Mouse (Mus musculus) heart, embryonic 13.5 days (tissue): ENCODE data around the gene Rabgap1l. TPM values are rescaled to one million over a fixed set of nuclear protein-coding genes. Genes with fewer than 3 reads are reported as not detected.

Experiments
- ATAC-seq: fragments of 200-750 bp; cut with Nextera tagmentation; 2 replicates; pipeline ENCODE4 v1.8.0; 2017; ENCODE audit warnings: moderate TSS enrichment; ENCODE audit not compliant: insufficient number of reproducible peaks, low FRiP score, low TSS enrichment; ENCODE audit errors: extremely low read depth
- H3K27ac ChIP-seq: fragments of 300-500 bp; sonication (generic); replicated peaks from 2 replicates; pipeline ENCODE4 v1.5.1; 2015; ENCODE audit warnings: moderate library complexity, mild to moderate bottlenecking, inconsistent platforms
- H3K27me3 ChIP-seq: fragments of 300-500 bp; sonication (generic); replicated peaks from 2 replicates; pipeline ENCODE4 v1.6.1; 2015; ENCODE audit warnings: mild to moderate bottlenecking, inconsistent platforms
- H3K36me3 ChIP-seq: fragments of 300-500 bp; sonication (generic); 2 replicates; pipeline ENCODE4 v1.6.1; 2015; ENCODE audit warnings: mild to moderate bottlenecking, inconsistent platforms
- H3K4me1 ChIP-seq: fragments of 300-500 bp; sonication (generic); 2 replicates; pipeline ENCODE4 v1.6.1; 2015; ENCODE audit warnings: inconsistent platforms
- H3K4me2 ChIP-seq: fragments of 300-500 bp; sonication (generic); 2 replicates; pipeline ENCODE4 v1.6.1; 2015; ENCODE audit warnings: inconsistent platforms, mild to moderate bottlenecking, moderate library complexity
- H3K4me3 ChIP-seq: fragments of 300-500 bp; sonication (generic); 2 replicates; pipeline ENCODE4 v1.5.1; 2015; ENCODE audit warnings: moderate library complexity, mild to moderate bottlenecking, inconsistent platforms
- H3K9ac ChIP-seq: fragments of 300-500 bp; sonication (generic); 2 replicates; pipeline ENCODE4 v1.6.1; 2015; ENCODE audit warnings: inconsistent platforms, mild to moderate bottlenecking, moderate library complexity
- H3K9me3 ChIP-seq: fragments of 300-500 bp; sonication (generic); 2 replicates; pipeline ENCODE4 v1.6.1; 2016; ENCODE audit warnings: inconsistent platforms
- WGBS: fragments of 180-500 bp; shearing (Covaris S2); methylation state at CpG from one replicate; pipeline ENCODE4 v1.1.7; 2015; ENCODE audit warnings: mixed read lengths; 5-methylcytosine and 5-hydroxymethylcytosine counted together
- polyA plus RNA-seq: library from polyadenylated mRNA; unstranded; fragments of >200 nt; fragmentation: Nextera tagmentation; extraction: Ambion mirVana; gene quantifications from 2 replicates; pipeline ENCODE4 v1.2.1, GENCODE M21; 2015

Gene Rabgap1l
- polyA plus RNA-seq, 1 experiment from 2014 or later, result 63.6 TPM

DNA sequence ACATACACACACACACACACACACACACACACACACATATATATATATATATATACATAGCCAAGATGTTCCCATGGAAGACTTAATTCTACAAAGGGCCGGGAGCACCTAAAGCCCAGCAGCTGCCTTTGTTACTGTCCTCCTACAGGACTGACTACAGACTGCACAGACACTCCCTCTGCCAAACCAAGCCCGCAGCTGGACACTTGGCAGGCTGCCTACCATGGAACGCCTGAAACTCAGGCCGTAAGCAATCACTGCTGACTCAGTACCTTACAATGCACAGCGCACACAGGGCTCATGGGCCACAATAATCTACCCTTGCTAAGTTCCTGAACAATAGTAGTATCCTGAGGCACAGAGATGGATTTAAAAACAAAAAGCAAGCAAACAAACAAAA is 261.6 kb downstream of the Rabgap1l start:
- Histone ChIP-seq H3K4me2 (no peak overlapping the region; the same call in 1 of the 2 replicates), H3K4me1 (peaks cover 24% of the 10 kb centered on the region), H3K27me3 (no peaks in the 10 kb centered on the region), H3K27ac (no peak overlapping the region), H3K4me3 (no peak overlapping the region), H3K36me3 (no peaks in the 10 kb centered on the region), H3K9me3 (no peaks in the 10 kb centered on the region), H3K9ac (no peak overlapping the region)
- 14% methylated on average over 5 of the region's 5 CpGs for WGBS
- ATAC-seq, result peak; percentile 84; the same call in 1 of the 2 replicates

- 36% methylated on average over 3 of the region's 3 CpGs for WGBS
- H3K36me3 ChIP-seq, result no peaks in the 10 kb centered on the region
- H3K9me3 ChIP-seq, result no peaks in the 10 kb centered on the region
- H3K4me1 ChIP-seq, result peaks cover 26% of the 10 kb centered on the region
- no peak overlapping the region for H3K4me3 ChIP-seq
- H3K9ac ChIP-seq, result no peak overlapping the region
- H3K27ac ChIP-seq, result peak overlapping the region; percentile 74
- no peak for ATAC-seq
- H3K4me2 ChIP-seq, result no peak overlapping the region
- H3K27me3 ChIP-seq, result no peaks in the 10 kb centered on the region
These were observed 271.1 kb downstream of the Rabgap1l start for GRCm38 (mm10) chr1:160521918-160522317.

DNA sequence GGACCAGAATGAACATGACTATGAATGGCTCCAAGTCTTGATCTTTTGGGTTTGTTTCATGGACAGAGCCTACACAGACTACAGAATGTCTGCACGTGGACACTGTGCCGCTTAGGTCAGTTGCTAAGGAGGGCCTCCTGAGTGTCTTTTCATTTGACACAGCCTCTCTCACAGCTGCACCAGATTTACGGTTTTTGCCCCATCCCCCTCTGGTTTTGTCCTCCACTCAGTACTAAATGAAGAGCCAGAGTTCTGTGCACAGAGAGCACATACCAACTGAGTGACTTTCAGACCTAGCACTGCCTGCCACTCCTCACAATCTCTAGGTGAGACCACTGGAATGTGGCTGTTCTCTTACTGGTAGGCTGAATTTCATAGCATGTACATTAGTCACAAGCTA is 272.3 kb downstream of the Rabgap1l start:
- Histone ChIP-seq H3K4me1 (peaks cover 26% of the 10 kb centered on the region), H3K9ac (no peak overlapping the region), H3K9me3 (no peaks in the 10 kb centered on the region), H3K4me3 (no peak overlapping the region), H3K27ac (peak overlapping the region; percentile 79), H3K27me3 (no peaks in the 10 kb centered on the region), H3K4me2 (no peak overlapping the region), H3K36me3 (no peaks in the 10 kb centered on the region)
- WGBS, result 40% methylated on average over 3 of the region's 3 CpGs
- ATAC-seq, result peak; percentile 67; the same call in 1 of the 2 replicates

- Histone ChIP-seq H3K4me1 (peaks cover 26% of the 10 kb centered on the region), H3K27ac (peak overlapping the region; percentile 50; the same call in 1 of the 2 replicates), H3K27me3 (no peaks in the 10 kb centered on the region), H3K4me3 (no peak overlapping the region), H3K9me3 (no peaks in the 10 kb centered on the region), H3K9ac (no peak overlapping the region), H3K36me3 (no peaks in the 10 kb centered on the region), H3K4me2 (no peak overlapping the region)
- ATAC-seq, result no peak
- 78% methylated on average over 1 of the region's 1 CpGs for WGBS
These were observed 273.0 kb downstream of the Rabgap1l start for GRCm38 (mm10) chr1:160519896-160520465.

DNA sequence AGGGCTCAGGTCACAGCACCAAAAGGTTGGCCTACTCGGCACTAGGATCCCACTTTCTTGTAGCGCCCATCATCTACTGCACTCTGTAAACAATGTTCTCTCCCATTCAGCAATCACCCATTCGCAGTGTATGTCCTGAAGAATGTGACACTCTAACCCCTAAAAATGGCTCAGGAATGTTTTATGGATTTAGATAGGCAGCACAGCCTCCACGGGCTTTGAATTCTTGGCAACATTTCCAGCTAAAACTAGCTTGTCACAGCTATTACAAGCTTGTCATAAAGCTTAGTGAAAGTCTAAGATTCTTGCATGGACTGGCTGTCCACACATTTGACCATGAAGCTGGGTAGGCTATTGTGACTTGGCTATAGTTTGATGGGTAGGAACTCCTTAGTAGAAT is 274.5 kb downstream of the Rabgap1l start:
- peak overlapping the region; percentile 18 for H3K4me2 ChIP-seq
- H3K27me3 ChIP-seq, result no peaks in the 10 kb centered on the region
- no peak overlapping the region for H3K9ac ChIP-seq
- 29% methylated on average over 4 of the region's 4 CpGs for WGBS
- peaks cover 26% of the 10 kb centered on the region for H3K4me1 ChIP-seq
- ATAC-seq, result 0 out of 2 replicates have a peak, but pooled peaks have one; percentile 14
- H3K36me3 ChIP-seq, result no peaks in the 10 kb centered on the region
- H3K27ac ChIP-seq, result peak overlapping the region; percentile 76
- H3K9me3 ChIP-seq, result no peaks in the 10 kb centered on the region
- no peak overlapping the region for H3K4me3 ChIP-seq

GRCm38 (mm10) chr1:160507766-160508165 is 285.2 kb downstream of the Rabgap1l start:
- Histone ChIP-seq H3K4me1 (no peaks in the 10 kb centered on the region), H3K36me3 (no peaks in the 10 kb centered on the region), H3K4me2 (no peak overlapping the region), H3K9ac (no peak overlapping the region), H3K4me3 (no peak overlapping the region), H3K27ac (no peak overlapping the region), H3K9me3 (no peaks in the 10 kb centered on the region), H3K27me3 (no peaks in the 10 kb centered on the region)
- no peak for ATAC-seq

DNA sequence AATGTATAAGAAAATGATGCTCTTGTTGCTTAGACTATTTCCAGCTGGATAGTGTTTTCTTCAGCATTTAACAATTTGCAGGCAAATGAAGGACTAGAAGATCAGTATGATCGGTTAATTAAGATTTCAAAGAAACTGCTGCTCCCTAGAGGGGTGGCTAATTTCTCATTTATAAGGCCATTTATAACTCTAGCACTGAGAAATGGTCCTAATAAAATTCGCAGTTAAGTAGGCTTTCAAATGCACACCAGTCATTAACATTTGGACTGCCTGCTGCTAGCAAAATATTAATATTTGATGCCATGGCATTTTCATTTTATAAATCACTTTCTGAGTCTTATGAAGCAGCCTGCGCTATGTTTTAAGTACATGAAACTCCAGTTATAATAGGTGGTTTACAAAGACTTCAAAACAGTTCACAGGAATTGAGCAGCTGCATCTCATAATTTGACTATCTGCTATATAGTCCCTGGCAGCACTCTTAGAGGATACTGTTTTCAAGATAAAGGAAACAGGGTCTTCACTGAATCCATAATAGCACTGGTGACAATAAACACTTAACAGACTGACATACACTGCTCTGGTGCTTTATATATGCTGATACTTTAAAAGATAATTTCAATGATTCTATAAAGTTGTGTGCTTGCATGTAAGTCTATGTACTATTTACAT is 296.0 kb downstream of the Rabgap1l start:
- H3K27me3 ChIP-seq, result no peaks in the 10 kb centered on the region
- no peaks in the 10 kb centered on the region for H3K36me3 ChIP-seq
- no peaks in the 10 kb centered on the region for H3K4me1 ChIP-seq
- H3K27ac ChIP-seq, result no peak overlapping the region
- no peaks in the 10 kb centered on the region for H3K9me3 ChIP-seq
- no peak overlapping the region for H3K4me2 ChIP-seq
- no peak overlapping the region for H3K4me3 ChIP-seq
- no peak for ATAC-seq
- H3K9ac ChIP-seq, result no peak overlapping the region
- WGBS, result 80% methylated on average over 3 of the region's 3 CpGs

DNA sequence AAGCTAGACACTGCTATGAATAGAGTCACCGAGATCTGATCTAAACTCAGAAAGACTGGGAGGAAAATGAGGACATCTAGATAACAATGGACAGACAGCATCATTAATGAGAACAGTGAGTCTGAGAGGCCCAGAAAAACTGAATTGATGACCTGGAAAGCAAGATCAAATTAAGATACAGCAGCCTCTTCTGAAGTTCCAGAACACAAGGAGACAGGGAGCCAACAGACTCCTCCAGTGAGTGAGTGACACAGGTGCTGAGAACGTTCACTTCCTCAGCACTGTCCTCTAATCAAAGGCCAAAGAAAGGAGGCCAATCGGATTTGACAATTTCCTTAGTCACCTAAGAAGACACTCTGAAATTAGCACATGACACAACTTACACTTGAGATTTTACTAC is 307.3 kb downstream of the Rabgap1l start:
- 49% methylated on average over 3 of the region's 3 CpGs for WGBS
- ATAC-seq, result no peak
- no peaks in the 10 kb centered on the region for H3K9me3 ChIP-seq
- no peak overlapping the region for H3K9ac ChIP-seq
- H3K4me1 ChIP-seq, result no peaks in the 10 kb centered on the region
- H3K4me3 ChIP-seq, result no peak overlapping the region
- no peaks in the 10 kb centered on the region for H3K36me3 ChIP-seq
- H3K27ac ChIP-seq, result no peak overlapping the region
- no peaks in the 10 kb centered on the region for H3K27me3 ChIP-seq
- H3K4me2 ChIP-seq, result no peak overlapping the region

DNA sequence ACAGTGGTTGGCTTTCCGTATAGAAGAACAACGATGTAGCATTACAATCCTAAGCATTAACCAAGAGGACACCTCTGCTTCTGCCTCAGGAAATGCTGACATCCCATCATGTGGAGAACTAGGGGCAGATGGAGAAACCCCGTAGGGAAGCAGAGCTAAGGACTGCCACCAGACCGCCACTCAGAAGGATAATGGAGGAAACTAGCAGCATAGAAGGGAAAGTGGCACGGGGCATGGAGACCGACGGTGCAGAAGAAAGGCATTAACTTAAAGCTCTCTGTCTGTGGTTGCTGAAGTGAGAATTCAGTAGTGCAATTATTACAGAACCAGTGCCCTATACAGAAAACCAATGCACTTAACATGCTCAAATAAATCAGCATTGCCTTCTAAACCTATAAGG is 308.0 kb downstream of the Rabgap1l start:
- H3K27ac ChIP-seq, result no peak overlapping the region
- H3K9me3 ChIP-seq, result no peaks in the 10 kb centered on the region
- H3K27me3 ChIP-seq, result no peaks in the 10 kb centered on the region
- H3K4me1 ChIP-seq, result no peaks in the 10 kb centered on the region
- H3K9ac ChIP-seq, result no peak overlapping the region
- H3K4me3 ChIP-seq, result no peak overlapping the region
- no peak overlapping the region for H3K4me2 ChIP-seq
- ATAC-seq, result no peak
- no peaks in the 10 kb centered on the region for H3K36me3 ChIP-seq
- WGBS, result 86% methylated on average over 7 of the region's 7 CpGs

DNA sequence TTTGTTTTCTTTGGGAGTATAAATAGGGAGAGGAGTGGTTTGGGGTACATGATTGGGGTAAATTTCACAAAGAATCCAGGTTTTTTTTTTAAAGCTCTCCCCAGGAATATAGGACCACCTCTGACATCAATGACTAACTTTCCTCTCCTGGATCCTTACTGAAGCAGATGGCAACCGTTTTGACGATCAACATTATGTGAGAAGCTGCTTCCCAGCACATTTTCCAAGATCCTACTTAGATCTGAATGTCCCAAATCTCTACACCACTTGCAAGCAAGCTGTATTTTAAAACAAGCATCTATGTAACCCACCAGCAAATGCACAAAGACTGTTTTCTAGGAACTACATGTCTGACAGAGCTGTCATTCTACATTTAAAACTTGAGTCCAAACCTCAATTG is 311.4 kb downstream of the Rabgap1l start:
- H3K27me3 ChIP-seq, result no peaks in the 10 kb centered on the region
- H3K36me3 ChIP-seq, result no peaks in the 10 kb centered on the region
- H3K9ac ChIP-seq, result no peak overlapping the region
- H3K9me3 ChIP-seq, result no peaks in the 10 kb centered on the region
- 92% methylated on average over 2 of the region's 2 CpGs for WGBS
- H3K27ac ChIP-seq, result no peak overlapping the region
- ATAC-seq, result no peak
- H3K4me3 ChIP-seq, result no peak overlapping the region
- H3K4me1 ChIP-seq, result no peaks in the 10 kb centered on the region
- H3K4me2 ChIP-seq, result no peak overlapping the region

GRCm38 (mm10) chr1:160467443-160467842 is 325.6 kb downstream of the Rabgap1l start:
- no peak overlapping the region for H3K4me2 ChIP-seq
- H3K9me3 ChIP-seq, result no peaks in the 10 kb centered on the region
- no peaks in the 10 kb centered on the region for H3K27me3 ChIP-seq
- H3K4me1 ChIP-seq, result peaks cover 23% of the 10 kb centered on the region
- ATAC-seq, result no peak
- no peaks in the 10 kb centered on the region for H3K36me3 ChIP-seq
- no peak overlapping the region for H3K9ac ChIP-seq
- no peak overlapping the region for H3K27ac ChIP-seq
- H3K4me3 ChIP-seq, result no peak overlapping the region

DNA sequence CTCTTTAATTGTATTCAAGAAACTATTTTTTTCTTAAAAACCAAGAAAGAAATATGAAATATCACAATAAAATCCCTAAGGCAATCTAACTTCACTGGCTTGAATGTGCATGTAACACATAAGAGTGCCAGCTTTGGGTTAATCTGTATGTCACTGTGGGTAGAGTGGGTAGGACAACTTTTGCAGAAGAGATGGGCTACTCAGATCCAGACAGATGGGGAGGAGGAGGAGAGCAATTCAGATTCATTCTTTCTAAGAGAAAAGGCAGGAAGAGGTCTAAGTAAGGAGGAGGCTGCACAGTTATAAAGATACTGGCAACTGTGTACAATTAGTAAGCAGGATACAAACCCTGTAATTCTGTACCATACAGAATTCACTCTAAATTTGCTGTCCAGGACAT is 327.8 kb downstream of the Rabgap1l start:
- Histone ChIP-seq H3K27ac (no peak overlapping the region), H3K4me1 (peaks cover 12% of the 10 kb centered on the region)

More for the DNA sequence above, 327.8 kb downstream of the Rabgap1l start:
- Histone ChIP-seq H3K36me3 (no peaks in the 10 kb centered on the region), H3K4me2 (no peak overlapping the region), H3K9me3 (no peaks in the 10 kb centered on the region), H3K27me3 (no peaks in the 10 kb centered on the region), H3K4me3 (no peak overlapping the region), H3K9ac (no peak overlapping the region)
- ATAC-seq, result no peak
